Mouse (Mus musculus) heart, embryonic 10.5 days (tissue): ENCODE results near the gene Lrit3. TPM values are rescaled to one million over a fixed set of nuclear protein-coding genes. Genes with fewer than 3 reads are reported as not detected.

Experiments used
- DNase-seq: peaks from one replicate; pipeline ENCODE4 v3.0.0-alpha.2; 2017; ENCODE audit warnings: low spot score
- H3K27ac ChIP-seq: fragments of 300-500 bp; sonication (generic); 2 replicates; pipeline ENCODE4 v1.5.1; 2016; ENCODE audit warnings: mild to moderate bottlenecking
- H3K27me3 ChIP-seq: fragments of 300-500 bp; sonication (generic); 2 replicates; pipeline ENCODE4 v1.6.1; 2016; ENCODE audit warnings: mild to moderate bottlenecking; ENCODE audit not compliant: poor library complexity, insufficient read depth, severe bottlenecking
- H3K36me3 ChIP-seq: fragments of 300-500 bp; sonication (generic); 2 replicates; pipeline ENCODE4 v1.6.1; 2016; ENCODE audit warnings: mild to moderate bottlenecking, moderate library complexity
- H3K4me1 ChIP-seq: fragments of 300-500 bp; sonication (generic); 2 replicates; pipeline ENCODE4 v1.6.1; 2016; ENCODE audit warnings: mild to moderate bottlenecking
- H3K4me3 ChIP-seq: fragments of 300-500 bp; sonication (generic); 2 replicates; pipeline ENCODE4 v1.5.1; 2016; ENCODE audit warnings: mild to moderate bottlenecking, moderate library complexity
- H3K9me3 ChIP-seq: fragments of 300-500 bp; sonication (generic); 2 replicates; pipeline ENCODE4 v1.6.1; 2016; ENCODE audit warnings: mild to moderate bottlenecking, moderate library complexity
- WGBS: fragments of 180-500 bp; shearing (Covaris S2); methylation state at CpG from one replicate; pipeline ENCODE4 v1.1.7; 2016; 5-methylcytosine and 5-hydroxymethylcytosine counted together
- polyA plus RNA-seq: library from polyadenylated mRNA; unstranded; fragments of >200 nt; fragmentation: Nextera tagmentation; extraction: Ambion mirVana; gene quantifications from 2 replicates; pipeline ENCODE4 v1.2.1, GENCODE M21; 2016

Gene Lrit3
- 0.08 TPM in 1 of 2 replicates, not detected in the other for polyA plus RNA-seq

- no peak within 1 kb of the TSS for H3K27ac ChIP-seq
- no peaks in the 10 kb centered on the region for H3K9me3 ChIP-seq
- H3K27me3 ChIP-seq: no peaks in the 10 kb centered on the region
- WGBS: 73% methylated on average over 10 of the region's 10 CpGs
- H3K4me1 ChIP-seq: no peaks in the 10 kb centered on the region
- DNase-seq: no peak
- no peak within 1 kb of the TSS for H3K4me3 ChIP-seq
- H3K36me3 ChIP-seq: no peaks in the 10 kb centered on the region
Measured at GRCm38 (mm10) chr3:129803765-129804164, at the start of gene Lrit3. Gene Lrit3, minus strand, starts transcription at chr3:129804030.

GRCm38 (mm10) chr3:129846846-129847245 is 43.0 kb upstream of the Lrit3 start:
- whole genome bisulfite sequencing: 80% methylated on average over 7 of the region's 7 CpGs
- no peak for DNase-seq
- Histone ChIP-seq H3K4me1 (no peaks in the 10 kb centered on the region), H3K9me3 (no peaks in the 10 kb centered on the region), H3K4me3 (no peak overlapping the region), H3K36me3 (no peaks in the 10 kb centered on the region), H3K27ac (no peak overlapping the region), H3K27me3 (0 out of 2 replicates have a peak, but pooled peaks cover 3% of the 10 kb centered on the region)

GRCm38 (mm10) chr3:129845868-129846267 is 42.0 kb upstream of the Lrit3 start:
- Histone ChIP-seq H3K27me3 (0 out of 2 replicates have a peak, but pooled peaks cover 3% of the 10 kb centered on the region), H3K36me3 (no peaks in the 10 kb centered on the region), H3K4me1 (no peaks in the 10 kb centered on the region), H3K4me3 (no peak overlapping the region), H3K27ac (no peak overlapping the region), H3K9me3 (no peaks in the 10 kb centered on the region)
- 79% methylated on average over 2 of the region's 2 CpGs for WGBS
- no peak for DNase-seq

- 41% methylated on average over 7 of the region's 7 CpGs for WGBS
- H3K27me3 ChIP-seq: no peaks in the 10 kb centered on the region
- H3K4me3 ChIP-seq: no peak overlapping the region
- H3K4me1 ChIP-seq: peaks cover 6% of the 10 kb centered on the region; the same call in 1 of the 2 replicates
- no peaks in the 10 kb centered on the region for H3K36me3 ChIP-seq
- H3K27ac ChIP-seq: no peak overlapping the region
- no peak for DNase-seq
- H3K9me3 ChIP-seq: no peaks in the 10 kb centered on the region
Measured at GRCm38 (mm10) chr3:129838017-129838416, 34.2 kb upstream of the Lrit3 start.

- Histone ChIP-seq H3K27me3 (no peaks in the 10 kb centered on the region), H3K27ac (no peak overlapping the region), H3K36me3 (no peaks in the 10 kb centered on the region), H3K4me1 (peaks cover 6% of the 10 kb centered on the region; the same call in 1 of the 2 replicates), H3K4me3 (no peak overlapping the region), H3K9me3 (no peaks in the 10 kb centered on the region)
- WGBS: 77% methylated on average over 6 of the region's 6 CpGs
- DNase-seq: no peak
Measured at GRCm38 (mm10) chr3:129836965-129837364, 33.1 kb upstream of the Lrit3 start.

- Histone ChIP-seq H3K36me3 (no peaks in the 10 kb centered on the region), H3K9me3 (no peaks in the 10 kb centered on the region), H3K27me3 (no peaks in the 10 kb centered on the region), H3K4me1 (peaks cover 6% of the 10 kb centered on the region; the same call in 1 of the 2 replicates), H3K4me3 (0 out of 2 replicates have a peak overlapping the region, but pooled peaks have one; percentile 22), H3K27ac (peak overlapping the region; percentile 43; the same call in 1 of the 2 replicates)
- peak; percentile 73 for DNase-seq
- 14% methylated on average over 11 of the region's 11 CpGs for WGBS
Measured at GRCm38 (mm10) chr3:129836051-129836697, 32.3 kb upstream of the Lrit3 start.

- no peaks in the 10 kb centered on the region for H3K27me3 ChIP-seq
- H3K36me3 ChIP-seq: no peaks in the 10 kb centered on the region
- no peak for DNase-seq
- WGBS: 47% methylated on average over 6 of the region's 6 CpGs
- no peaks in the 10 kb centered on the region for H3K9me3 ChIP-seq
- peaks cover 6% of the 10 kb centered on the region; the same call in 1 of the 2 replicates for H3K4me1 ChIP-seq
- H3K4me3 ChIP-seq: 0 out of 2 replicates have a peak within 1 kb of the TSS, but pooled peaks have one; percentile 22
- H3K27ac ChIP-seq: peak within 1 kb of the TSS; percentile 43; the same call in 1 of the 2 replicates
Measured at GRCm38 (mm10) chr3:129835388-129835934, 31.6 kb upstream of the Lrit3 start, which contains the start of gene Cfi. Gene Cfi, plus strand, starts transcription at chr3:129835884.

GRCm38 (mm10) chr3:129831035-129831568 is 27.3 kb upstream of the Lrit3 start, which contains the start of gene Gar1:
Gene Gar1, minus strand, starts transcription at chr3:129831396.
- WGBS: under 1% methylated on average over 60 of the region's 60 CpGs

GRCm38 (mm10) chr3:129830626-129831025 is 26.8 kb upstream of the Lrit3 start:
- Histone ChIP-seq H3K4me1 (peaks cover 10% of the 10 kb centered on the region), H3K27me3 (no peaks in the 10 kb centered on the region), H3K27ac (peak overlapping the region; percentile 91), H3K9me3 (no peaks in the 10 kb centered on the region), H3K36me3 (peaks cover 30% of the 10 kb centered on the region), H3K4me3 (peak overlapping the region; percentile 82)
- under 1% methylated on average over 45 of the region's 45 CpGs for WGBS
- peak; percentile 79 for DNase-seq

More at GRCm38 (mm10) chr3:129831035-129831568, 27.3 kb upstream of the Lrit3 start, which contains the start of gene Gar1:
- H3K4me3 ChIP-seq: peak within 1 kb of the TSS; percentile 82
- DNase-seq: peak; percentile 97
- H3K27ac ChIP-seq: peak within 1 kb of the TSS; percentile 91
- no peaks in the 10 kb centered on the region for H3K9me3 ChIP-seq
- peaks cover 14% of the 10 kb centered on the region for H3K4me1 ChIP-seq
- H3K27me3 ChIP-seq: no peaks in the 10 kb centered on the region
- peaks cover 25% of the 10 kb centered on the region for H3K36me3 ChIP-seq

- 87% methylated on average over 5 of the region's 5 CpGs for WGBS
- Histone ChIP-seq H3K9me3 (no peaks in the 10 kb centered on the region), H3K36me3 (peaks cover 54% of the 10 kb centered on the region), H3K27me3 (no peaks in the 10 kb centered on the region), H3K4me3 (no peak overlapping the region), H3K4me1 (peaks cover 9% of the 10 kb centered on the region), H3K27ac (no peak overlapping the region)
- no peak for DNase-seq
Measured at GRCm38 (mm10) chr3:129827691-129828090, 23.9 kb upstream of the Lrit3 start.

GRCm38 (mm10) chr3:129826691-129827090 is 22.9 kb upstream of the Lrit3 start:
- Histone ChIP-seq H3K27me3 (no peaks in the 10 kb centered on the region), H3K36me3 (peaks cover 54% of the 10 kb centered on the region), H3K27ac (no peak overlapping the region), H3K4me3 (no peak overlapping the region), H3K4me1 (peaks cover 9% of the 10 kb centered on the region), H3K9me3 (no peaks in the 10 kb centered on the region)
- WGBS: 90% methylated on average over 10 of the region's 10 CpGs
- no peak for DNase-seq

GRCm38 (mm10) chr3:129824891-129825290 is 21.1 kb upstream of the Lrit3 start:
- no peaks in the 10 kb centered on the region for H3K9me3 ChIP-seq
- WGBS: 92% methylated on average over 10 of the region's 10 CpGs
- peaks cover 54% of the 10 kb centered on the region for H3K36me3 ChIP-seq
- no peak overlapping the region for H3K4me3 ChIP-seq
- no peak for DNase-seq
- peaks cover 7% of the 10 kb centered on the region for H3K4me1 ChIP-seq
- H3K27ac ChIP-seq: no peak overlapping the region
- no peaks in the 10 kb centered on the region for H3K27me3 ChIP-seq

GRCm38 (mm10) chr3:129824146-129824545 is 20.3 kb upstream of the Lrit3 start:
- H3K9me3 ChIP-seq: no peaks in the 10 kb centered on the region
- peaks cover 54% of the 10 kb centered on the region for H3K36me3 ChIP-seq
- H3K27me3 ChIP-seq: no peaks in the 10 kb centered on the region
- WGBS: 97% methylated on average over 4 of the region's 4 CpGs
- no peak for DNase-seq
- H3K4me3 ChIP-seq: no peak overlapping the region
- H3K4me1 ChIP-seq: no peaks in the 10 kb centered on the region
- no peak overlapping the region for H3K27ac ChIP-seq
